In genomic region chr4:154774332-154774731, GRCm38 (mm10) we compare ENCODE assay signal across 24 mouse cellular contexts.
A peak's percentile ranks its signal among the peaks of the same experiment; 100 is the strongest.
DNase-seq lines count a peak whose midpoint lies in the region; ATAC-seq and TF ChIP-seq lines count a peak whose summit lies in the region.
"Had no signal": no experiment of that assay in that cellular context is flagged by ENCODE, and none has a peak within 500 bp of the region (broad histone marks: within the 10 kb centered on the region; RNA-seq: fewer than 3 reads in every experiment).

No protein-coding gene starts in this region.

- H3K4me1 ChIP-seq in kidney, embryonic 14.5 days (ENCODE audit: control insufficient read depth, insufficient read depth, low read length): 0 out of 2 replicates have a peak, but pooled peaks cover 7% of the 10 kb centered on the region
- H3K4me1 ChIP-seq in kidney, adult 2 months (ENCODE audit: control insufficient read depth, insufficient read depth, low read length): peaks cover 2% of the 10 kb centered on the region; the same call in 1 of the 2 replicates

- no peak overlapping the region for H3K9ac ChIP-seq in kidney, embryonic 14.5 days (ENCODE audit: low read depth, low read length)
- H3K9ac ChIP-seq: embryonic facial prominence, embryonic 13.5 days; forebrain, embryonic 12.5 days; forebrain, embryonic 15.5 days; hindbrain, embryonic 12.5 days; hindbrain, embryonic 15.5 days had no signal

- ATAC-seq in kidney, embryonic 14.5 days (ENCODE audit: low FRiP score, low TSS enrichment): peak; percentile 33; the same call in 1 of the 2 replicates
- ATAC-seq: forebrain, embryonic 15.5 days had no signal

- 58% methylated on average over 2 of the region's 2 CpGs for WGBS in kidney, embryonic 14.5 days
- WGBS in kidney, adult 2 months: 47% methylated on average over 2 of the region's 2 CpGs

- no peak overlapping the region for H3K27ac ChIP-seq in kidney, embryonic 14.5 days (ENCODE audit: low read depth, low read length)
- H3K27ac ChIP-seq in kidney, adult 2 months (ENCODE audit: insufficient read depth, low read depth, low read length): no peak overlapping the region
- H3K27ac ChIP-seq: embryonic facial prominence, embryonic 13.5 days; forebrain, embryonic 12.5 days; forebrain, embryonic 15.5 days; hindbrain, embryonic 12.5 days; hindbrain, embryonic 15.5 days had no signal

- H3K36me3 ChIP-seq in kidney, embryonic 14.5 days (ENCODE audit: control insufficient read depth, insufficient read depth, low read length): no peaks in the 10 kb centered on the region
- H3K36me3 ChIP-seq in kidney, adult 2 months (ENCODE audit: control insufficient read depth, insufficient read depth, low read length): no peaks in the 10 kb centered on the region
- H3K36me3 ChIP-seq: embryonic facial prominence, embryonic 13.5 days; forebrain, embryonic 12.5 days; forebrain, embryonic 15.5 days; hindbrain, embryonic 12.5 days; hindbrain, embryonic 15.5 days had no signal

- H3K9me3 ChIP-seq in kidney, embryonic 14.5 days (ENCODE audit: control insufficient read depth, low read length): no peaks in the 10 kb centered on the region
- H3K9me3 ChIP-seq: embryonic facial prominence, embryonic 13.5 days; forebrain, embryonic 12.5 days; forebrain, embryonic 15.5 days; hindbrain, embryonic 12.5 days; hindbrain, embryonic 15.5 days had no signal

- no peak for DNase-seq in kidney, adult 18-20 months
- peak; percentile 31 for DNase-seq in kidney, postnatal 14 days
- DNase-seq in kidney, adult 2 months: no peak
- DNase-seq in ES-CJ7 (ENCODE audit: low read depth, low spot score) (peak; percentile 39), ZHBTc4 (ENCODE audit: low read depth, low spot score) (peak; percentile 31)
- no peak for DNase-seq in layer of hippocampus, adult 8-10 months (ENCODE audit: low spot score in 2 of 2)
- no peak for DNase-seq in gastrocnemius, postnatal 14 days
- DNase-seq: adrenal gland, adult 2 months; adrenal gland, postnatal 14 days; B cell, adult 2 months; cerebellum, adult 11 months; cerebellum, adult 2 months; cerebellum, adult 9-11 months; cerebellum, postnatal 25 days; gastrocnemius, postnatal 10 days; heart, adult 11 months had no signal

- intact Hi-C loops in gastrocnemius, postnatal 14 days (cut with DNase I; ENCODE audit: low total_unique reads): no loop called here

- H3K4me3 ChIP-seq in kidney, embryonic 14.5 days (ENCODE audit: low read length): no peak overlapping the region
- no peak overlapping the region for H3K4me3 ChIP-seq in kidney, adult 2 months (ENCODE audit: insufficient read depth, low read depth, low read length)
- H3K4me3 ChIP-seq: embryonic facial prominence, embryonic 13.5 days; erythroblast, embryonic 14.5 days; forebrain, embryonic 12.5 days; forebrain, embryonic 15.5 days; hindbrain, embryonic 12.5 days; hindbrain, embryonic 15.5 days had no signal

- no peak for TF ChIP-seq CTCF in kidney, adult 2 months (conservative IDR thresholded peaks at IDR 0.05; ENCODE audit: insufficient read depth, insufficient read length, low read depth, low read length)

- no peak overlapping the region for H3K4me2 ChIP-seq in kidney, embryonic 14.5 days (replicated peaks; ENCODE audit: low read depth, low read length)
- H3K4me2 ChIP-seq: embryonic facial prominence, embryonic 13.5 days; forebrain, embryonic 12.5 days; forebrain, embryonic 15.5 days; heart, embryonic 11.5 days; hindbrain, embryonic 12.5 days; hindbrain, embryonic 15.5 days had no signal

- H3K27me3 ChIP-seq in kidney, embryonic 14.5 days (ENCODE audit: control insufficient read depth, insufficient read depth, low read length): peaks cover 9% of the 10 kb centered on the region; the same call in 1 of the 2 replicates
- H3K27me3 ChIP-seq in kidney, adult 2 months (replicated peaks; ENCODE audit: control insufficient read depth, insufficient read depth, low read length): no peaks in the 10 kb centered on the region
- H3K27me3 ChIP-seq: hindbrain, embryonic 12.5 days; hindbrain, embryonic 15.5 days had no signal

- no peak for TF ChIP-seq POLR2A in kidney, adult 2 months (IDR thresholded peaks at IDR 0.05; ENCODE audit: low read depth, low read length)

Comparison
In these comparisons a context has a peak if more than half of its experiments do, and no peak if none do; other contexts are left out.
1. DNase-seq: peak in kidney, postnatal 14 days (single experiment), ES-CJ7 (single experiment) and ZHBTc4 (single experiment); none in kidney, adult 18-20 months (single experiment), kidney, adult 2 months (single experiment), layer of hippocampus, adult 8-10 months (0 of 2) and gastrocnemius, postnatal 14 days (single experiment).